Mouse (Mus musculus): ENCODE data around the gene Zfp112.
"Not testable (repeated sequence)": the region's sequence is repeated elsewhere in the genome, so short reads cannot be mapped to it uniquely, and the experiment has no call there.

The Zfp112 gene

GRCm38 (mm10) chr7:24112156-24112856 lies at the start of gene Zfp112:
TSS of gene Zfp112 (plus strand) at chr7:24112314.
- peak; percentile 90 for DNase-seq (ENCODE audit: low read depth, low spot score)

GRCm38 (mm10) chr7:24074424-24074823 lies 37.7 kb upstream of the Zfp112 start:
- not testable (repeated sequence) for DNase-seq (ENCODE audit: low read depth, low spot score)

DNA sequence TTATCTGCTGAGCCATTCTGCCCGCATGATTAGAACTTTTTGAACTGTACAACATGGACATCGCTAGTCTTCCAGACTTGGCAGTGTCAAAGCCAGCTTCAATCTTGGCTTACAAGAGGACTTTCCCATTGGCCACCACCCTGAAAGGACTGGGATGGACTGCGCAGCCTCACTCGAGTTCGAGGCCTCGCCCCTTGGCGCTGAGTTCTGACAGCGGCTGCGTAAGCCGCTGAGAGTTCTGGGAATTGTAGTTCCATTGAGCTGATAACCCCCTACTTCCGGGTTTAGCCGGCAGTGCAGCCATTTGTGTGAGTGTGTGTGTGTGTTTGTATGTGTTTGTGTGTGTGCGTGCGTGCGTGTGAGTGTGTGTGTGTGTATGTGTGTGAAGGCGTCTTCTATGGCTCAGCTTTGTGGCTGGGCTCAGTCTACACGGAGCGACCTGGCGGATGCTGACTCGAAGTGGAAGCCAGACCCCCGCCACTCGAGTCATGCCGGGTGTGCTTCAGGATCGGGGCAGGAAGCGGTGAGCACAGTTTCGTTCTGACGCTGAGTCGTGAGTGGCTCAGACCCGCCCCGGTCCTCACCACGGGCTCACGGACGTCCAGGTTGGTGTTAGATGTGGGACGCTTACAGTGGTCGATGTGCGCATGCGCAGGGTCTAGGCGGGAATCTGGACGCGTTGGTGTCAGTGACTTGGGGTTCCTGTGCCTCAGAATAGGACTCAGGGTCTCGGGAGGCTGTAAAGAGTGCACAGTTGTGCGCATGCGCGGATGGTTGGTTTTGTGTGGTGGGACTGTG lies 30.3 kb upstream of the Zfp112 start, which contains the start of gene Zfp180:
TSS of gene Zfp180 (plus strand) at position 291 of the 798 bp plus-strand sequence.
- DNase-seq (ENCODE audit: low read depth, low spot score) = peak; percentile 97

DNA sequence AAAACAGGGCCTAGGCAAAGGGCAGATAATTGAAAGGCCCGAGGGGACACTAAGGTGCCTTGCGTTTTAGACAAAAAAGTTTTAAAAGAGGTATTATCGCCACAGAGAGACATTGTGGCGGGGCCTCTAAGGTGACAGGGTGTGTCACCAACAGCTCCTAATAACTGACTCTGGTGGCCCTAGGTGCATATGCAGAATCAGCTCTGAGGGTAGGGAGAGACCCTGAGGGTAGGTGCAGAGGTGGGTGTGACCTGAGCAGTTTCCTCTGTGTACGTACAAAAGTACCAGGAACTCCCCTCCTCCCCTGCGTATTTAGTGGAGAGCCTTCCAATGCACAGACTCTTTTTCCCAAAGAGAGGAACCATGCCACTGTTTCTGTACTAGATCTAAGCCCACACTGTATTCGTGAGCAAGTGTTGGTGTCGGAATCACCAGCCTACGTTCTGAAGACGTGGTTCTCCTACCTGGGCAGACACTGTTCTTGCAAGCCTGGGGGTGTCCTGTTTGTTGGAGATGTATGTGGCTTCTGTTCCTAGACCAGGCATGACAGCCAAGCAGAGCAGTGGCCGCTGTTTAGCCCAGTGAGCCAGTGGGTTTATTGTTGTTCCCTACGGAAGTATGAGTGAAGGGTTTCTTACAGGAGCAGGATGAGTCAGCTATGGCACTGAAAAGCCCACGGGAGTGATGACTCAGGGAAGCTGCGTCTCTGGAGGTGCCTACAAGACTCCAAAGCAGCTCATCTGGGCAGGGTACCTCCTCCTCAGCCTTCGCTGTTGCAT lies 29.5 kb upstream of the Zfp112 start:
- DNase-seq (ENCODE audit: low read depth, low spot score) = no peak

GRCm38 (mm10) chr7:24086871-24087270 lies 25.2 kb upstream of the Zfp112 start:
- no peak for DNase-seq (ENCODE audit: low read depth, low spot score)

DNA sequence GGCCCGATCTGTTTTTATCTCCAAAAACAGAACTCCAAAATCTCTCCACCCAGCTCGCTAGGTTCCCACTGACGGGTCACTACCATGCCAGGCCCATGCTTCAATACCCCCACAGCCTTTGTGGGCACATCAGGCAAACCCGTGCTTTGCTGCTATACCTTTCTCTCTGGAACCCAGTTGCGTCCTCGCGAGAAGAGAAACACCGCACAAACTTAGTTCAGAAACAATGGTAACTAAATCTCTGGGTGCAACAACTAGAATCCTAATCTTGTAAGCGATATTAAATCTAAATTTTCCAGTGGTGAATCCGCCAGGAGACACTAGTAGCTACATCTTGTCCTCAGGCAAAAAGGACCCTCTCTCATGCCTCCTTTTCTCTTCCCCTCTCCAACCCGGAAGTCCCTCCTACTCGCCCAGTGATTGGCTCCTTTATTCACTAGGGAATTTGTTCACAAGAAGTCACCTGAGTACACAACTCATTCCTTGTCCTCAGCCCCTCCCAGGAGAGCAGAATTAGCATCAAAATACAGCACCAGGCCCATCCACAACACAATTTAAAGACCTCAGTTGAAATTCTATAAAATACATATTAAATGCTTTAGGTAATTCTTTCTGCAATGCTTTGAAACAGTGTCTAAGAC lies 24.5 kb upstream of the Zfp112 start:
- DNase-seq (ENCODE audit: low read depth, low spot score) = no peak

DNA sequence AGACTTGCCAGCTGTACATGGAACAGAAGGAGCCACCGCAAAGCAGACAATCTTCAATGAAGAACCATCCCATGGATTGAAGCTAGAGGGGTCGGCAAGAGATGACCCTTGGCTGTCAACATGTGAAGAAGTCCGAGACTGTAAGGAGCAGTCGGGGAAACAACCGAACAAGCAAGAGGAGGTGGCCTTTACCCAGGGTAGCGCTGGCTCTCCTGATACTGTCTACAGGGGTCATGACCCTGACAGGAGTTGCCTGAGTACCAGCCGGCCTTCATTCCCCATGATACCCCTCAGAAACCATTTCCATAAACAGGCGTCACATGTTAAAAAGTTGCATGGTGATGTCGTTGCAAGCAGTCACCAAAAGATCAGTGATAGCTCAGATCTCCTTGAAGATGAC lies 7.7 kb upstream of the Zfp112 start:
- no peak for DNase-seq (ENCODE audit: low read depth, low spot score)

- no peak for DNase-seq (ENCODE audit: low read depth, low spot score)
Measured at GRCm38 (mm10) chr7:24105144-24105703, 6.9 kb upstream of the Zfp112 start.

GRCm38 (mm10) chr7:24110839-24111238 lies 1.3 kb upstream of the Zfp112 start:
- no peak for DNase-seq (ENCODE audit: low read depth, low spot score)

DNA sequence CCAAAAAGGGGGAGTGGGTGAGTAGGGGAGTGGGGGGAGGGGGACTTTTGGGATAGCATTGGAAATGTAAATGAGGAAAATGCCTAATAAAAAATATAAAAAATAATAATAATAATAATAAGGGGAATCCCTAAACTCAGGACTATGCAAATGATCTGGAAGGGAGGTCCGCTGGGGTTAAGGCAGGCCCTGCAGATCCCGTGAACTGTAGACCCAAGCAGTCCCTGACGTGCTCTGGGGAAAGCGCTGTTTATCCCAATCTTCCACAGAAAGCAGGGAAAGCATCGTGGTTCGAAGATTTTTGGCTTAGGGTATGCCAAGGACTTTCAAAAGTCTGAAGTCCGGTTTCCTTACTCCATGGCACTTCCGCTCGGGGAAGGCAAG lies 350 bp upstream of the Zfp112 start:
- no peak for DNase-seq (ENCODE audit: low read depth, low spot score)

DNA sequence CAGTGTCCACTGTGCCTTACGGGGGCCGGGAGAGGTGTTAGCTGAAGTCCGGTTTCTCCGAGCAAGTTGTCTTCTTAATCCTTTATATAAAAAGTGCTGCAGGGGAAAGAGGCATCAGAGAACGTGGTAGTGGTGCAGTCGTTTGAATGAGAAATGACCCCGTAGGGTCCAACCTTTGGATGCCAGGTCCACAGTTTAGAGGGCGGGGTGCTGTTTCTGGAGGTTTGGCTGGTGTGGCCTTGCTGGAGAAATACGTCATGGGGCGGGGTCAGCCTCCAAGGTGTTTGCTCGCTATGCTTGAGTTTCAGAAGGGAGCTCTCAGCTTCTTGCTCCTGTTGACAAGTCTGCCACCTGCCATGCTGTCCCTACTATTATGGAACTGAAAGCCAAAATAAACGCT lies 887 bp downstream of the Zfp112 start:
- DNase-seq (ENCODE audit: low read depth, low spot score) = no peak

DNA sequence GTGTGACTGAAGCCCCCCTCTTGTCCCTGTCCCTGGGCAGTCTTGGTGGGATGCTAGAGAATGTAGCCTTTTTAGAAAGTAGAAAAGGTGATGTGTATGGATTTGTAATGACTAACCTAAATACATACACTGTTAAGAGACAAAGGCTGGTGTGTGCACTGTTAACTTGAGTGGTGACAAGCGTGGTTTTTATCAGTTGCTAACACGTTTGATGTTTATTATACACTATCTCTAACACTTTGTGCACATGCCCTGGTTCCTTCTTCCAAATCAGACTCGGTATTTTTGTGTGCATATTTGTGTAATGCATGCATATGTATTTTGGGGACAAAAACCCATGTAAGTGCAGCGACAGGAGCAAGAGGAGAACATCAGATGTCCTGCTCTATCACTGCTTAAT lies 4.5 kb downstream of the Zfp112 start:
- DNase-seq (ENCODE audit: low read depth, low spot score) = no peak

- DNase-seq (ENCODE audit: low read depth, low spot score) = no peak
Measured at GRCm38 (mm10) chr7:24133425-24133995, 21.4 kb downstream of the Zfp112 start.

- peak; percentile 79 for DNase-seq (ENCODE audit: low read depth, low spot score)
Measured at GRCm38 (mm10) chr7:24133996-24134828, 22.1 kb downstream of the Zfp112 start, which contains the start of gene Zfp235. TSS of gene Zfp235 (plus strand) at chr7:24134169.

GRCm38 (mm10) chr7:24142566-24142965 lies 30.5 kb downstream of the Zfp112 start:
- no peak for DNase-seq (ENCODE audit: low read depth, low spot score)

GRCm38 (mm10) chr7:24153272-24153671 lies 41.2 kb downstream of the Zfp112 start:
- peak; percentile 47 for DNase-seq (ENCODE audit: low read depth, low spot score)

GRCm38 (mm10) chr7:24172191-24172590 lies 60.1 kb downstream of the Zfp112 start:
- no peak for DNase-seq (ENCODE audit: low read depth, low spot score)

DNA sequence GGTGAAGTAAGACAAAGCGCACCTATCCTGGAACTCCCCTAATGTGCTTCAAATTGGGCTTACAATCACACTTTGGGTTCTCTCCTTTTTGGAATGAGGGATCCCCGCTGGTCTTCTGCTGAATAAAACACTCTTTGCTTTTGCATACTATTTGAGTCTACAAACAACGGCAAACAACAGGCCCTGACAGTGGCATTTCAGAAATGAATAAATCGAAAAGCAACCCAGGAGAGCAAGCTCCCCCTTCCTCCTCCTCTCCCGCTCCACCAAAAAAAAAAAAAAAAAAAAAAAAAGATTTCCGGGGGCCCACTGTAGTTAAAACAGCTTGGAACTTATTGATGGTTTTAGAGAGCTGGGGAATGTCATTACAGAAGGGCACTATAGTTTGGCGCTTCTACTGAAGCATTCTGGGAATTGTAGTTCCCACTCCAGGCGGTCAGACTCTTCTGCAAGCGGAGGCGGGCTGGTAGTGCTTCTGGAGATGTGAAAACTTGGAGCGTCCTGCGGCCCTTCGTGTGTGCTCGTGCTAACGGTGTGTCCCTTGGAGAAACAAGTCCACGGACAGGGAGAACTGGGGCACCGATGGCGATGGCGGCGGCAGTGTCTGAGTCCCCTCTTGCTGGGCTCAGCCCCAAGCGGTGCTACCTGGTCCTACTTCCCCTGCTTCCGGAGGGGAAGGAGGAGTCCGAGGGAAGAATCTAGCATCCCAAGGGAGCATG lies 62.7 kb downstream of the Zfp112 start, which contains the start of gene Zfp114:
TSS of gene Zfp114 (plus strand) at position 443 of the 719 bp plus-strand sequence.
- DNase-seq (ENCODE audit: low read depth, low spot score) = peak; percentile 67

DNA sequence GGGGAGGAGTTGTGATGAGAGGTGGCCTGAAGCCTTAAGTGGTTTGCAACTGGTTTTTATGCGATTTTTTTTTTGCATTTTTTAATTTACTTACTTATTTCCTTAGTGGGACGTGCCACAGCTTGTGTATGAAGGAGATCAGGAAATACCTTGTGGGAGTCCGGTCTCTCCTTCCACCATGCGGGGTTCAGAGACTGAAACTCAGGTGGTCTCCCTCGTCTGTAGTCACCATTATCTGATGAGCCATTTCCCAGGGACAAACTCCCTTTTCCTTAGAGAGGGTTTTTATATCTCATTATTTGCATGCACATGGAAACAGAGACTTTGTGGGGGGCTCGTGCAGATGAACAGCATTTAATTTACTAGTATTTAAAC lies 63.2 kb downstream of the Zfp112 start:
- DNase-seq (ENCODE audit: low read depth, low spot score) = no peak
